Mouse (Mus musculus) forebrain, embryonic 11.5 days (tissue): ENCODE results near the gene Gm11127. TPM values are rescaled to one million over a fixed set of nuclear protein-coding genes. Genes with fewer than 3 reads are reported as not detected.

Experiments
- ATAC-seq: fragments of 200-750 bp; cut with Nextera tagmentation; replicated peaks from 2 replicates; pipeline ENCODE4 v1.8.0; 2017; ENCODE audit warnings: moderate TSS enrichment; ENCODE audit not compliant: low FRiP score
- DNase-seq: peaks from one replicate; pipeline ENCODE4 v3.0.0-alpha.2; 2017; ENCODE audit warnings: low spot score
- H3K27ac ChIP-seq: fragments of 300-500 bp; sonication (generic); 2 replicates; pipeline ENCODE4 v1.5.1; 2014; ENCODE audit warnings: low read depth, low read length
- H3K27me3 ChIP-seq: fragments of 300-500 bp; sonication (generic); 2 replicates; pipeline ENCODE4 v1.6.1; 2014; ENCODE audit warnings: mild to moderate bottlenecking, low read length, mixed read lengths; ENCODE audit not compliant: control insufficient read depth, insufficient read depth
- H3K36me3 ChIP-seq: fragments of 300-500 bp; sonication (generic); 2 replicates; pipeline ENCODE4 v1.6.1; 2014; ENCODE audit warnings: mild to moderate bottlenecking, low read length, moderate library complexity, mixed read lengths; ENCODE audit not compliant: control insufficient read depth, insufficient read depth
- H3K4me1 ChIP-seq: fragments of 300-500 bp; sonication (generic); replicated peaks from 2 replicates; pipeline ENCODE4 v1.6.1; 2014; ENCODE audit warnings: low read length, mixed read lengths; ENCODE audit not compliant: control insufficient read depth, insufficient read depth
- H3K4me2 ChIP-seq: fragments of 300-500 bp; sonication (generic); 2 replicates; pipeline ENCODE4 v1.6.1; 2014; ENCODE audit warnings: low read depth, mild to moderate bottlenecking, low read length, moderate library complexity, mixed read lengths; ENCODE audit not compliant: severe bottlenecking
- H3K4me3 ChIP-seq: fragments of 300-500 bp; sonication (generic); 2 replicates; pipeline ENCODE4 v1.5.1; 2014; ENCODE audit warnings: low read depth, low read length
- H3K9ac ChIP-seq: fragments of 300-500 bp; sonication (generic); 2 replicates; pipeline ENCODE4 v1.6.1; 2014; ENCODE audit warnings: low read length
- H3K9me3 ChIP-seq: fragments of 300-500 bp; sonication (generic); 2 replicates; pipeline ENCODE4 v1.6.1; 2016; ENCODE audit warnings: low read length, mixed read lengths; ENCODE audit not compliant: control insufficient read depth
- WGBS: fragments of 180-500 bp; shearing (Covaris S2); extraction: QIAGEN DNeasy Blood & Tissue Kit; methylation state at CpG from one replicate; pipeline ENCODE4 v1.1.7; 2014; 5-methylcytosine and 5-hydroxymethylcytosine counted together
- polyA plus RNA-seq: library from polyadenylated mRNA; unstranded; fragments of >200 nt; fragmentation: Nextera tagmentation; extraction: Ambion mirVana; gene quantifications from 2 replicates; pipeline ENCODE4 v1.2.1, GENCODE M21; 2014

The Gm11127 gene
- polyA plus RNA-seq, 1 experiment from 2014 or later: not detected

GRCm38 (mm10) chr17:36020191-36021073, 37.7 kb downstream of the Gm11127 start, which contains the start of gene H2-T24:
Gene H2-T24 (minus strand): TSS chr17:36020560.
- Histone ChIP-seq H3K27me3 (no peaks in the 10 kb centered on the region), H3K4me2 (no peak within 1 kb of the TSS), H3K27ac (no peak within 1 kb of the TSS; the same call in 1 of the 2 replicates), H3K4me1 (no peaks in the 10 kb centered on the region), H3K4me3 (no peak within 1 kb of the TSS), H3K9ac (no peak within 1 kb of the TSS), H3K36me3 (no peaks in the 10 kb centered on the region), H3K9me3 (no peaks in the 10 kb centered on the region)
- 41% methylated on average over 15 of the region's 15 CpGs for WGBS
- ATAC-seq (no peak), DNase-seq (no peak)

DNA sequence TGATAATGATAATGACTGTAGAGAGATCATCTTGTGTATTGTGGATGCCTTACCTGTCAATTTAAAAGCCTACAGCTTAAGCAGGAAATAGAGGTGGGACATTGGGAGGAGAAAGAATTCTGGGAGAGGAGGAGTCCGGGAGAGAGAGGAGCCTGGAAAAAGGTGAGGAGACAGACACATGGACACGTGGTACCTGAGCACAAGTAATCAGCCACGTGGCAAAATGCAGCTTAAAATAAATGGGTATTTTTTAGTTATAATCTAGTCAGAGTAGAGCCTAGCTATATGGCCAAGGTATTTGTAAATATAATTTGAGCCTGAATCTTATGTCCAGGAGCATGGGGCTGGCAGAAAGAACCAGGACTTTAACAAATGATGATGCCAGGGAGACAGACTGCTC, 38.7 kb downstream of the Gm11127 start:
- no peak for ATAC-seq
- Histone ChIP-seq H3K36me3 (no peaks in the 10 kb centered on the region; the same call in 1 of the 2 replicates), H3K4me2 (no peak overlapping the region), H3K27me3 (no peaks in the 10 kb centered on the region), H3K9me3 (no peaks in the 10 kb centered on the region), H3K4me3 (no peak overlapping the region), H3K4me1 (no peaks in the 10 kb centered on the region), H3K27ac (no peak overlapping the region), H3K9ac (no peak overlapping the region)
- WGBS: 71% methylated on average over 3 of the region's 3 CpGs
- DNase-seq: no peak

GRCm38 (mm10) chr17:36018979-36019378, 39.2 kb downstream of the Gm11127 start:
- Histone ChIP-seq H3K4me1 (no peaks in the 10 kb centered on the region), H3K4me2 (no peak overlapping the region), H3K9ac (no peak overlapping the region), H3K36me3 (no peaks in the 10 kb centered on the region; the same call in 1 of the 2 replicates), H3K9me3 (no peaks in the 10 kb centered on the region), H3K27ac (no peak overlapping the region), H3K27me3 (no peaks in the 10 kb centered on the region), H3K4me3 (no peak overlapping the region)
- DNase-seq: no peak
- 64% methylated on average over 2 of the region's 2 CpGs for WGBS
- no peak for ATAC-seq

GRCm38 (mm10) chr17:36017046-36017445, 41.1 kb downstream of the Gm11127 start:
- Histone ChIP-seq H3K9me3 (no peaks in the 10 kb centered on the region), H3K27me3 (no peaks in the 10 kb centered on the region), H3K4me3 (no peak overlapping the region), H3K27ac (no peak overlapping the region), H3K9ac (no peak overlapping the region), H3K4me1 (no peaks in the 10 kb centered on the region), H3K4me2 (no peak overlapping the region), H3K36me3 (no peaks in the 10 kb centered on the region; the same call in 1 of the 2 replicates)
- DNase-seq (no peak), ATAC-seq (no peak)
- WGBS: 91% methylated on average over 5 of the region's 5 CpGs

DNA sequence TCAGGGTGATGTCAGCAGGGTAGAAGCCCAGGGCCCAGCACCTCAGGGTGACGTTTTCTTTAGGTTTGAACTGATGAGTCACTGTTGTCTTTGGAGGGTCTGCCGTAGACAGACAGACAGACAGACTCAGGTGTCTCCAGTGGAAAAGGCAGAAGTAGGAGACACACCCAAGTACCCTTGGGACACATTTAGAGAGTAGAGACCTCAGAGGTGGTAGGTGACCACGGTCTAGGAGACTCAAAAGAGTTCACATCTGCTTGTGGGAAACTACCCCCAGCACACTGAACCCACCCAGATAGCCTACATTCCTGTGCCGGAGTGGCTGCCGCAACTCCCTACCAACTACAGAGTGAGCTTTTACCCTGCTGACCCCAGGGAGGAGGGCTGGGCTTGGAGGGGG, 43.2 kb downstream of the Gm11127 start:
- ATAC-seq (no peak), DNase-seq (no peak)
- no peaks in the 10 kb centered on the region for H3K9me3 ChIP-seq
- no peak overlapping the region for H3K9ac ChIP-seq
- no peak overlapping the region for H3K4me2 ChIP-seq
- 93% methylated on average over 5 of the region's 5 CpGs for WGBS
- H3K36me3 ChIP-seq: no peaks in the 10 kb centered on the region; the same call in 1 of the 2 replicates
- H3K27ac ChIP-seq: no peak overlapping the region
- no peak overlapping the region for H3K4me3 ChIP-seq
- H3K27me3 ChIP-seq: no peaks in the 10 kb centered on the region
- H3K4me1 ChIP-seq: no peaks in the 10 kb centered on the region

Other genes with a start within 250 kb of the Gm11127 start
- gene Ier3, start 236.7 kb downstream of the Gm11127 start, polyA plus RNA-seq: 2.4 and 3.5 TPM in 2 replicates
- 48.5 and 49.5 TPM in 2 replicates for gene Flot1, start 235.1 kb downstream of the Gm11127 start, polyA plus RNA-seq
- gene Tubb5, start 220.1 kb downstream of the Gm11127 start, polyA plus RNA-seq: 1,583 and 1,671 TPM in 2 replicates
- gene Mdc1, start 216.9 kb downstream of the Gm11127 start, polyA plus RNA-seq: 27.2 and 29.2 TPM in 2 replicates
- 65.7 and 68.8 TPM in 2 replicates for gene Nrm, start 197.1 kb downstream of the Gm11127 start, polyA plus RNA-seq
- gene Ppp1r18, start 192.8 kb downstream of the Gm11127 start, polyA plus RNA-seq: 25.1 and 28.1 TPM in 2 replicates
- gene Dhx16, start 178.6 kb downstream of the Gm11127 start, polyA plus RNA-seq: 50.3 and 52.9 TPM in 2 replicates
- gene 2310061I04Rik, start 160.9 kb downstream of the Gm11127 start, polyA plus RNA-seq: 26.9 and 29.9 TPM in 2 replicates
- gene Atat1, start 148.3 kb downstream of the Gm11127 start, polyA plus RNA-seq: 213 and 224 TPM in 2 replicates
- gene Mrps18b, start 142.0 kb downstream of the Gm11127 start, polyA plus RNA-seq: 66.1 and 66.8 TPM in 2 replicates
- gene Ppp1r10, start 141.9 kb downstream of the Gm11127 start, polyA plus RNA-seq: 52.6 and 59.3 TPM in 2 replicates
- 108 and 122 TPM in 2 replicates for gene Abcf1, start 88.6 kb downstream of the Gm11127 start, polyA plus RNA-seq
- 46.0 and 48.4 TPM in 2 replicates for gene Gnl1, start 78.5 kb downstream of the Gm11127 start, polyA plus RNA-seq
- gene Prr3, start 78.1 kb downstream of the Gm11127 start, polyA plus RNA-seq: 50.8 and 54.4 TPM in 2 replicates
- gene H2-T24, start 37.8 kb downstream of the Gm11127 start, polyA plus RNA-seq: 3.5 and 4.3 TPM in 2 replicates
- gene H2-T23, start 25.5 kb downstream of the Gm11127 start, polyA plus RNA-seq: 3.1 and 3.4 TPM in 2 replicates
- gene H2-T22, start 15.6 kb downstream of the Gm11127 start, polyA plus RNA-seq: 7.6 and 8.3 TPM in 2 replicates
- gene Gm6034, start 15.4 kb downstream of the Gm11127 start, polyA plus RNA-seq: not detected in 2 replicates
- gene Gm19684, start 63.3 kb upstream of the Gm11127 start, polyA plus RNA-seq: not detected in 2 replicates
- gene Gm7030, start 71.1 kb upstream of the Gm11127 start, polyA plus RNA-seq: not detected in 2 replicates
- not detected in 2 replicates for gene Gm8909, start 110.2 kb upstream of the Gm11127 start, polyA plus RNA-seq
- not detected in 2 replicates for gene H2-T3, start 131.9 kb upstream of the Gm11127 start, polyA plus RNA-seq
- gene Rpp21, start 199.7 kb upstream of the Gm11127 start, polyA plus RNA-seq: 82.2 and 89.0 TPM in 2 replicates
- 22.0 and 23.0 TPM in 2 replicates for gene Trim39, start 213.9 kb upstream of the Gm11127 start, polyA plus RNA-seq
- gene H2-M10.2, start 228.1 kb upstream of the Gm11127 start, polyA plus RNA-seq: 0.33 TPM in 2 replicates